Mouse (Mus musculus) thymus, adult 18-20 months (tissue): Measurements from ENCODE around the gene Mthfd1l.
A peak's percentile ranks its signal among the peaks of the same experiment; 100 is the strongest.

Source experiments
- DNase-seq, 2 experiments: peaks; one replicate each; pipeline ENCODE4 v3.0.0; 2022; ENCODE audit warnings: mixed read lengths in 2 of 2

Mthfd1l gene

GRCm38 (mm10) chr10:3978326-3978725 is 5.4 kb downstream of the Mthfd1l start:
- DNase-seq = no peak

- no peak for DNase-seq
Observed at GRCm38 (mm10) chr10:3978792-3979488, 6.0 kb downstream of the Mthfd1l start.

- DNase-seq = no peak
Observed at GRCm38 (mm10) chr10:3980231-3980630, 7.3 kb downstream of the Mthfd1l start.

GRCm38 (mm10) chr10:3990295-3990883 is 17.5 kb downstream of the Mthfd1l start:
- no peak for DNase-seq

- no peak for DNase-seq
Observed at GRCm38 (mm10) chr10:3993365-3994102, 20.6 kb downstream of the Mthfd1l start.

GRCm38 (mm10) chr10:3995277-3995676 is 22.4 kb downstream of the Mthfd1l start:
- no peak for DNase-seq

GRCm38 (mm10) chr10:3996170-3996876 is 23.4 kb downstream of the Mthfd1l start:
- DNase-seq = peak; percentile 31 to 36

- DNase-seq = no peak
Observed at GRCm38 (mm10) chr10:3997851-3998426, 25.0 kb downstream of the Mthfd1l start.

- DNase-seq = no peak
Observed at GRCm38 (mm10) chr10:4002711-4003110, 29.8 kb downstream of the Mthfd1l start.

- no peak for DNase-seq
Observed at GRCm38 (mm10) chr10:4005191-4005590, 32.3 kb downstream of the Mthfd1l start.

- no peak for DNase-seq
Observed at GRCm38 (mm10) chr10:4006296-4007015, 33.5 kb downstream of the Mthfd1l start.

- no peak for DNase-seq
Observed at GRCm38 (mm10) chr10:4022628-4023303, 49.8 kb downstream of the Mthfd1l start.

- DNase-seq = no peak
Observed at GRCm38 (mm10) chr10:4026616-4027015, 53.7 kb downstream of the Mthfd1l start.

- DNase-seq = no peak
Observed at GRCm38 (mm10) chr10:4027466-4027865, 54.5 kb downstream of the Mthfd1l start.

GRCm38 (mm10) chr10:4028851-4029442 is 56.0 kb downstream of the Mthfd1l start:
- no peak for DNase-seq

- no peak for DNase-seq
Observed at GRCm38 (mm10) chr10:4033761-4034160, 60.8 kb downstream of the Mthfd1l start.

GRCm38 (mm10) chr10:4036476-4036875 is 63.6 kb downstream of the Mthfd1l start:
- DNase-seq = no peak

GRCm38 (mm10) chr10:4037066-4037465 is 64.1 kb downstream of the Mthfd1l start:
- no peak for DNase-seq

GRCm38 (mm10) chr10:4038576-4038975 is 65.7 kb downstream of the Mthfd1l start:
- no peak for DNase-seq

- peak; percentile 10 for DNase-seq
Observed at GRCm38 (mm10) chr10:4041691-4042090, 68.8 kb downstream of the Mthfd1l start.

- DNase-seq = no peak
Observed at GRCm38 (mm10) chr10:4044421-4044820, 71.5 kb downstream of the Mthfd1l start.
